Mouse (Mus musculus) neural tube, embryonic 15.5 days (tissue): ENCODE results near the gene Paqr7. TPM values are rescaled to one million over a fixed set of nuclear protein-coding genes. Genes with fewer than 3 reads are reported as not detected.
"Not testable (repeated sequence)": the region's sequence is repeated elsewhere in the genome, so short reads cannot be mapped to it uniquely, and the experiment has no call there.

ENCODE experiments used
- ATAC-seq: fragments of 200-750 bp; cut with Nextera tagmentation; 2 replicates; pipeline ENCODE4 v1.8.0; 2017; ENCODE audit warnings: mild to moderate bottlenecking, moderate TSS enrichment, moderate library complexity; ENCODE audit not compliant: low FRiP score
- H3K27ac ChIP-seq: fragments of 300-500 bp; sonication (generic); replicated peaks from 2 replicates; pipeline ENCODE4 v1.5.1; 2015; ENCODE audit warnings: mild to moderate bottlenecking, inconsistent platforms
- H3K27me3 ChIP-seq: fragments of 300-500 bp; sonication (generic); replicated peaks from 2 replicates; pipeline ENCODE4 v1.6.1; 2015; ENCODE audit warnings: inconsistent platforms
- H3K36me3 ChIP-seq: fragments of 300-500 bp; sonication (generic); 2 replicates; pipeline ENCODE4 v1.6.1; 2015; ENCODE audit warnings: inconsistent platforms
- H3K4me1 ChIP-seq: fragments of 300-500 bp; sonication (generic); 2 replicates; pipeline ENCODE4 v1.6.1; 2015; ENCODE audit warnings: inconsistent platforms
- H3K4me2 ChIP-seq: fragments of 300-500 bp; sonication (generic); 2 replicates; pipeline ENCODE4 v1.6.1; 2015; ENCODE audit warnings: inconsistent platforms, mild to moderate bottlenecking, moderate library complexity
- H3K4me3 ChIP-seq: fragments of 300-500 bp; sonication (generic); replicated peaks from 2 replicates; pipeline ENCODE4 v1.5.1; 2015; ENCODE audit warnings: mild to moderate bottlenecking, inconsistent platforms
- H3K9ac ChIP-seq: fragments of 300-500 bp; sonication (generic); replicated peaks from 2 replicates; pipeline ENCODE4 v1.6.1; 2015; ENCODE audit warnings: mild to moderate bottlenecking, inconsistent platforms
- H3K9me3 ChIP-seq: fragments of 300-500 bp; sonication (generic); replicated peaks from 2 replicates; pipeline ENCODE4 v1.6.1; 2016; ENCODE audit warnings: inconsistent platforms
- WGBS: fragments of 180-500 bp; shearing (Covaris S2); methylation state at CpG from one replicate; pipeline ENCODE4 v1.1.7; 2015; ENCODE audit warnings: mixed read lengths; 5-methylcytosine and 5-hydroxymethylcytosine counted together
- polyA plus RNA-seq: library from polyadenylated mRNA; unstranded; fragments of >200 nt; fragmentation: Nextera tagmentation; extraction: Ambion mirVana; gene quantifications from 2 replicates; pipeline ENCODE4 v1.2.1, GENCODE M21; 2015

Paqr7 gene
- polyA plus RNA-seq, 1 experiment from 2014 or later, result 35.2 TPM

- 90% methylated on average over 11 of the region's 11 CpGs for WGBS
- ATAC-seq, result no peak
- H3K9ac ChIP-seq, result no peak overlapping the region
- no peak overlapping the region for H3K4me3 ChIP-seq
- no peaks in the 10 kb centered on the region for H3K36me3 ChIP-seq
- no peaks in the 10 kb centered on the region for H3K27me3 ChIP-seq
- H3K4me1 ChIP-seq, result peaks cover 8% of the 10 kb centered on the region; the same call in 1 of the 2 replicates
- no peaks in the 10 kb centered on the region for H3K9me3 ChIP-seq
- H3K27ac ChIP-seq, result no peak overlapping the region
- H3K4me2 ChIP-seq, result no peak overlapping the region
Observed at GRCm38 (mm10) chr4:134489986-134490665, 6.4 kb upstream of the Paqr7 start.

GRCm38 (mm10) chr4:134491716-134492115 lies 4.8 kb upstream of the Paqr7 start:
- H3K27me3 ChIP-seq, result no peaks in the 10 kb centered on the region
- H3K27ac ChIP-seq, result no peak overlapping the region
- no peaks in the 10 kb centered on the region for H3K9me3 ChIP-seq
- no peak overlapping the region for H3K4me2 ChIP-seq
- 64% methylated on average over 6 of the region's 6 CpGs for WGBS
- no peaks in the 10 kb centered on the region for H3K36me3 ChIP-seq
- ATAC-seq, result no peak
- no peak overlapping the region for H3K4me3 ChIP-seq
- peaks cover 19% of the 10 kb centered on the region for H3K4me1 ChIP-seq
- no peak overlapping the region for H3K9ac ChIP-seq

- 93% methylated on average over 6 of the region's 6 CpGs for WGBS
- not testable (repeated sequence) for H3K27me3 ChIP-seq
Observed at GRCm38 (mm10) chr4:134494161-134494560, 2.3 kb upstream of the Paqr7 start.

GRCm38 (mm10) chr4:134494780-134495545 lies 1.5 kb upstream of the Paqr7 start:
- no peak overlapping the region for H3K27ac ChIP-seq
- 62% methylated on average over 16 of the region's 16 CpGs for WGBS

More at GRCm38 (mm10) chr4:134494161-134494560, 2.3 kb upstream of the Paqr7 start:
- H3K9me3 ChIP-seq, H3K27ac ChIP-seq, H3K4me2 ChIP-seq, H3K9ac ChIP-seq, H3K4me3 ChIP-seq, ATAC-seq, H3K36me3 ChIP-seq: not testable (repeated sequence)
- H3K4me1 ChIP-seq, result peaks cover 35% of the 10 kb centered on the region

GRCm38 (mm10) chr4:134495546-134495923 lies 962 bp upstream of the Paqr7 start:
- 71% methylated on average over 5 of the region's 5 CpGs for WGBS
- H3K36me3 ChIP-seq, result no peaks in the 10 kb centered on the region
- H3K4me3 ChIP-seq, result no peak overlapping the region
- H3K9ac ChIP-seq, result no peak overlapping the region
- H3K4me2 ChIP-seq, result no peak overlapping the region
- peaks cover 35% of the 10 kb centered on the region for H3K4me1 ChIP-seq
- no peak overlapping the region for H3K27ac ChIP-seq
- H3K9me3 ChIP-seq, result no peaks in the 10 kb centered on the region
- no peaks in the 10 kb centered on the region for H3K27me3 ChIP-seq
- ATAC-seq, result no peak

More at GRCm38 (mm10) chr4:134494780-134495545, 1.5 kb upstream of the Paqr7 start:
- no peaks in the 10 kb centered on the region for H3K27me3 ChIP-seq
- peaks cover 35% of the 10 kb centered on the region for H3K4me1 ChIP-seq
- no peak overlapping the region for H3K9ac ChIP-seq
- ATAC-seq, result no peak
- H3K36me3 ChIP-seq, result no peaks in the 10 kb centered on the region
- H3K9me3 ChIP-seq, result no peaks in the 10 kb centered on the region
- H3K4me2 ChIP-seq, result no peak overlapping the region
- H3K4me3 ChIP-seq, result no peak overlapping the region

- peak; percentile 63 for ATAC-seq
- Histone ChIP-seq H3K9me3 (no peaks in the 10 kb centered on the region), H3K9ac (peak overlapping the region; percentile 74), H3K4me1 (peaks cover 33% of the 10 kb centered on the region), H3K4me3 (peak overlapping the region; percentile 61), H3K4me2 (peak overlapping the region; percentile 97), H3K36me3 (no peaks in the 10 kb centered on the region), H3K27me3 (no peaks in the 10 kb centered on the region), H3K27ac (peak overlapping the region; percentile 85)
- 9% methylated on average over 6 of the region's 6 CpGs for WGBS
Observed at GRCm38 (mm10) chr4:134497223-134497622, 726 bp downstream of the Paqr7 start.

- Histone ChIP-seq H3K27ac (peak overlapping the region; percentile 85), H3K9ac (peak overlapping the region; percentile 74; the same call in 1 of the 2 replicates), H3K36me3 (no peaks in the 10 kb centered on the region), H3K4me1 (peaks cover 33% of the 10 kb centered on the region), H3K27me3 (no peaks in the 10 kb centered on the region), H3K4me3 (peak overlapping the region; percentile 61), H3K4me2 (peak overlapping the region; percentile 97), H3K9me3 (no peaks in the 10 kb centered on the region)
- WGBS, result 59% methylated on average over 12 of the region's 12 CpGs
- peak; percentile 13; the same call in 1 of the 2 replicates for ATAC-seq
Observed at GRCm38 (mm10) chr4:134497986-134498731, 1.7 kb downstream of the Paqr7 start.

- not testable (repeated sequence) for H3K4me3 ChIP-seq, H3K9ac ChIP-seq, H3K27me3 ChIP-seq, H3K9me3 ChIP-seq, H3K36me3 ChIP-seq, ATAC-seq
- peaks cover 33% of the 10 kb centered on the region for H3K4me1 ChIP-seq
- H3K4me2 ChIP-seq, result peak overlapping the region; percentile 97; the same call in 1 of the 2 replicates
- 84% methylated on average over 6 of the region's 6 CpGs for WGBS
- H3K27ac ChIP-seq, result peak overlapping the region; percentile 85; the same call in 1 of the 2 replicates
Observed at GRCm38 (mm10) chr4:134498983-134499382, 2.5 kb downstream of the Paqr7 start.

GRCm38 (mm10) chr4:134501095-134501494 lies 4.6 kb downstream of the Paqr7 start:
- Histone ChIP-seq H3K4me1 (peaks cover 22% of the 10 kb centered on the region), H3K27ac (no peak overlapping the region), H3K36me3 (no peaks in the 10 kb centered on the region), H3K9ac (no peak overlapping the region), H3K4me2 (no peak overlapping the region), H3K27me3 (no peaks in the 10 kb centered on the region), H3K4me3 (no peak overlapping the region), H3K9me3 (no peaks in the 10 kb centered on the region)
- 97% methylated on average over 6 of the region's 6 CpGs for WGBS
- ATAC-seq, result no peak

- no peak overlapping the region for H3K9ac ChIP-seq
- no peaks in the 10 kb centered on the region for H3K4me1 ChIP-seq
- peaks cover 18% of the 10 kb centered on the region for H3K36me3 ChIP-seq
- WGBS, result 82% methylated on average over 4 of the region's 4 CpGs
- H3K9me3 ChIP-seq, result no peaks in the 10 kb centered on the region
- H3K4me2 ChIP-seq, result no peak overlapping the region
- no peaks in the 10 kb centered on the region for H3K27me3 ChIP-seq
- ATAC-seq, result no peak
- H3K4me3 ChIP-seq, result no peak overlapping the region
- H3K27ac ChIP-seq, result no peak overlapping the region
Observed at GRCm38 (mm10) chr4:134503686-134504357, 7.3 kb downstream of the Paqr7 start.

GRCm38 (mm10) chr4:134505303-134505789 lies 8.8 kb downstream of the Paqr7 start:
- H3K36me3 ChIP-seq, result peaks cover 18% of the 10 kb centered on the region
- no peaks in the 10 kb centered on the region for H3K27me3 ChIP-seq
- no peak for ATAC-seq
- H3K4me2 ChIP-seq, result no peak overlapping the region
- no peak overlapping the region for H3K4me3 ChIP-seq
- H3K9me3 ChIP-seq, result no peaks in the 10 kb centered on the region
- no peak overlapping the region for H3K27ac ChIP-seq
- no peaks in the 10 kb centered on the region for H3K4me1 ChIP-seq
- H3K9ac ChIP-seq, result no peak overlapping the region
- WGBS, result 91% methylated on average over 4 of the region's 4 CpGs
